Mouse (Mus musculus): ENCODE measurements around the gene Celf1.
"Not testable (repeated sequence)": the region's sequence is repeated elsewhere in the genome, so short reads cannot be mapped to it uniquely, and the experiment has no call there.

Gene Celf1

DNA sequence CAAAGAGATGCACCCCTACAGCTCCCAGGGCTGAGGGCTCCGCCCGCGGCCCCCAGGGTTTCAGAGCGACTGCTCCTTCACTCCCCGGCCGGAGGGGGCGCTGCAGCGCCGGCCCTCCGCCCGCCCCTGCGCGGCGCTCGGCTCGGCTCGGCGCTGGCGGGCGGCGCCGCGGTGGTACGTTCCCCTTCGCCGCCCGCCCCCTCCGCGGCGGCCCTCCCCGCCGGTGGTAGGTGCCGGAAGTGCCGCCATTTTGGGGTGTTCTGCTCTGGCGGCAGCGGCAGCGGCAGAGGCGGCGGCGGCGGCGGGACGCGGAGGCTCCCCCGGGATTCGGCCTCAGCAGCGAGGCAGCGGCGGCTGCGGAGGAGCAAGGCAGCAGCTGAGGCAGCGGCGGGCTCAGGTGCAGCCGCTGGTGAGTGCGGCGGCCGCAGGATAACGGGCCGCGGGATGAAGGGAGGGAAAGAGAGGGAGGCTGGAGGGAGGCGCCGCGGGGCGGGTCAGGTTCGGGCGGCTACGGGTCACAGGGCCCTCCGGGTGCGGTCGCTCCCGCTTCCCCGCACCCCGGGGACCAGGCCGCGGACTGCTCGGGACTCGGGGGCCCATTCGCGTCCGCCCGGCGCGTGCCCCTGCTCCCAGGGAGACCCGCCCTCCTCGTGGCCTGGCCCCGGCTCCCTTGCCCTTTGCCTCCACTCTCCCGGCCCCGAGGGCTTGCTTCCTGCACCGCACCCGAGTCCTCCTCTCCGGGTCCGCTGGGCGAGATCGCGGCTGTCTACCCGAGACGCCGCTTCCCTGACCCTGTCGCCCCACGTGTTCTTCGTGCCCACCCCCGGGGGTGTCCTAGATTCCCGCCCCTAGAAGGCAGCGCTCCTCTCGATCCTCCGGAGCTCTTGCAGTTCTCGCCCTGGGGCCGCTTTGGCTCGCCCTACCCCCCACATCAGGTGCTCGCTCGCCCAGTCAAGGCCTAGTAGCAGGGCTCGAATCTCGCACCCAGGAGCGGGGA lies at the start of gene Celf1:
TSS of gene Celf1 (plus strand) at position 150 of the 997 bp plus-strand sequence.
- DNase-seq (ENCODE audit: low read depth, low spot score), result peak; percentile 70

DNA sequence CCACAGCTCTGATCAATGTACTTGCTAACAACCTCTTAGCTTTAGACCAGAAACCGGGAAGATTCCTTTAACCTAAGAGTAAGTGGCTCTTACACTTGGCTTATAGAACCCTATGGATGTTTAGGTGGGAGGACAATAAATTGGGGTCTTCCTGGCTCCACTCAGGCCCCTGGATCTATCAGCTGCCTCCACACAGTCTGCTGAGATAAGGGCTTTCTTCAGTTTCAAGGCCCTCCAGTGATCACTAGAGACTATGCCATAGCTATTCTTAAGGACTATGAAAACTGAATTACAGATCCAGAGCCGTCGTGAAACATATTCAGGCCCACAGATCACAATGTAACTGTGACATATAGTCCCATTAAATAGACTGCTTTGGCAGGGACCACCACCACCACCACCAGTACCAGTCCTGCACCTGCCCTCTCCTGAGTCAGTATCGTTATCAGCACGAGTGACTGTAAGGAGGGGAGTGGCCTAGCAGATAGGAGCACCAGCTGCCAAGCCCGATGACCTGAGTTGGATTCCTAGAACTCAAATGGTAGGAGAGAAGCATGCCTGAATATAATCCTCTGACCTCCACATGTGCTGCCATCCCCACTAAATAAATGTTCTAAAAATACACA lies 46.4 kb upstream of the Celf1 start:
- DNase-seq (ENCODE audit: low read depth, low spot score), result no peak

GRCm38 (mm10) chr2:90894299-90894677 lies 45.9 kb upstream of the Celf1 start:
- not testable (repeated sequence) for DNase-seq (ENCODE audit: low read depth, low spot score)

GRCm38 (mm10) chr2:90903398-90903797 lies 36.8 kb upstream of the Celf1 start:
- DNase-seq (ENCODE audit: low read depth, low spot score), result no peak

- peak; percentile 81 for DNase-seq (ENCODE audit: low read depth, low spot score)
Measured at GRCm38 (mm10) chr2:90904076-90904855, 35.9 kb upstream of the Celf1 start, which contains the start of the genes Kbtbd4 and Ndufs3. Gene Kbtbd4 (plus strand): TSS chr2:90904740. Gene Ndufs3 (minus strand): TSS chr2:90904827.

- no peak for DNase-seq (ENCODE audit: low read depth, low spot score)
Measured at GRCm38 (mm10) chr2:90904856-90905224, 35.3 kb upstream of the Celf1 start.

GRCm38 (mm10) chr2:90906721-90907120 lies 33.5 kb upstream of the Celf1 start:
- no peak for DNase-seq (ENCODE audit: low read depth, low spot score)

- DNase-seq (ENCODE audit: low read depth, low spot score), result no peak
Measured at GRCm38 (mm10) chr2:90910861-90911260, 29.3 kb upstream of the Celf1 start.

DNA sequence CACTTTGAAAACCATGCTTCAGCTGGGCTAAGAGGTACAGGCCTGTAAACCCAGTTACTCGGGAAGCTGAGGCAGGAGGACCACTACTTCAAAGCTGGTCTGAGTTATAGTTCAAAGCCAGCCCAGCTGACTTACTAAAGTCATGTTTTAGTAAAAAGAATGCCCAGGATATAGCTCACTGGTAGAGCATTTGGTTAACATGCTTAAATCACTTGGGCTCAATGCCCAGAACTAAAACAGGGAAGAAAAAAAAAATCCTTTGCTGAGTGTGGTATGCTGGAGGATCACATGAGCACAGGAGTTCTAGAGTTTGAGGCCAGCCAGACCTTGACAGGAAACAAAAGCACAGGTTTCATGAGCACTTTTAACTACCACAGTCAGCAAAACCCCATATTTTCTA lies 28.5 kb upstream of the Celf1 start:
- no peak for DNase-seq (ENCODE audit: low read depth, low spot score)

DNA sequence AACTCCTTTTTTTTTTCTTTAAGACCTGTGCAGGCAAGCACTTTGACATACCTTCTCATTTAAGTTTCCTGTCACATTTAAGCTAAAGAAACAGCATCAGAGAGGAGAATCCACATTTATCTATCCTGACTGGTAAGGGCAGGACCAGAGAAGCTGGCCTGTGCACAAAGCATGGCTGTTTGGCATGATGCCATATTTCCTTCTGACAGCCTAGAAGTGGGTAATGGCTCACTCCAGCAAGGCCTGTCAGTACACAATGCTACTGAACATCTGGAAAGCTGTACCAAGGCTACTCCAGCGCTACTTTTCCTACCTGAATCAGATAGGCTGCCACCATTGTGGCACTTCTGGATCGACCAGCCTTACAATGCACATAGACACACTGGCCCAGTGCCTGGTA lies 26.5 kb upstream of the Celf1 start:
- DNase-seq (ENCODE audit: low read depth, low spot score), result no peak

GRCm38 (mm10) chr2:90915516-90915915 lies 24.7 kb upstream of the Celf1 start:
- DNase-seq (ENCODE audit: low read depth, low spot score), result no peak

DNA sequence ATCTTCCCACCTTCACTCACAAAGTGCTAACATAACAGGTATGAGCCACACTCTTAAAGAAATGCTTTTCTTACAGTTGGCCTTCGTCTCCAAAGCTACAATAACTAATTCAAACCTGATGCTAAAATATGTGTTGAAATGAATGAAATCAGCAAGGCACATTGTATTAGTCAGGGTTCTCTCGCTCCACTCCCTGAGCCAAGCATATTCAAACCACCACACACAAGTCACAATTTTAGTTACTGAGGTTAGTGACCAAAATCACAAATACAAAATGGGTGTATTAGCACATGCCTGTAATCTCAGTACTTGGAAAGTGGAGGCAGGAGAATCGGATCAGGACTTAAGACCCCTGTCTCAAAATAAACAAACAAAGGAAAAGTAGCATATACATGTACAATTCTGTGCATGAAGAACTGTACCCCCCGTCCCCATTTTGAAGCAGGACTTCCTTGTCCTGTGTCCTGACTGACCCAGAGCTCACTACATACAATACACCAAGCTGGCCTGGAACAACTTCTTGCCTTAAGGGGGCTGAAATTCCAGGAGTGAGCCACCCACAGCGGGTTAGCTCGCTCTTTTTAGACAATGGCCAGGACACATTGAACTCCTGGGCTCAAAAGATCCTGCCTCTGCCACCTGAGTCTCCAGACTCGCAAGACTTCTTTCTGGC lies 23.5 kb upstream of the Celf1 start:
- no peak for DNase-seq (ENCODE audit: low read depth, low spot score)

GRCm38 (mm10) chr2:90917233-90917998 lies 22.8 kb upstream of the Celf1 start:
- DNase-seq (ENCODE audit: low read depth, low spot score), result no peak

- DNase-seq (ENCODE audit: low read depth, low spot score), result no peak
Measured at GRCm38 (mm10) chr2:90917999-90918698, 22.0 kb upstream of the Celf1 start.

- no peak for DNase-seq (ENCODE audit: low read depth, low spot score)
Measured at GRCm38 (mm10) chr2:90921178-90921577, 19.0 kb upstream of the Celf1 start.

GRCm38 (mm10) chr2:90922636-90923035 lies 17.5 kb upstream of the Celf1 start:
- no peak for DNase-seq (ENCODE audit: low read depth, low spot score)

- DNase-seq (ENCODE audit: low read depth, low spot score), result no peak
Measured at GRCm38 (mm10) chr2:90928566-90928965, 11.6 kb upstream of the Celf1 start.

- no peak for DNase-seq (ENCODE audit: low read depth, low spot score)
Measured at GRCm38 (mm10) chr2:90931829-90932228, 8.4 kb upstream of the Celf1 start.

DNA sequence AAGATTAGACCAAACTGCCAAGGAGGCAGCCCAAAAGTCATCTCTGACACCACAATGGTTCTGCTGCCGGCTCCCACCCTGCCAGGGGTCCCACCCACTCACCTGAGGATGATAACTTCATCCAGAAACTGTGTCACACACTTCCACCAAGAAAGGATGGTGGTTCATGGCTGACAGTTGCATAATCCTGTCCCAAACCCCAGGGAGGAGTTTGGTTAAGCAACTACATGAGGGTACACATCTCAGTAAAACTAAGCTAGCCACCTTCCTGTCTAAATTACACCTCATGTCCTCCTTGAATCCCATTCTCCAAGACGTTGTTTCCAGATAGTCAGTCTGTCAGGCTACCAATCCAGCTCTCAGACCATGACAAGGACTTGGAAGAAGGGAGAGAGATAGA lies 7.9 kb upstream of the Celf1 start:
- DNase-seq (ENCODE audit: low read depth, low spot score), result no peak

GRCm38 (mm10) chr2:90938362-90938761 lies 1.8 kb upstream of the Celf1 start:
- no peak for DNase-seq (ENCODE audit: low read depth, low spot score)

All from retina, adult 2 months (tissue).